Comparison of ENCODE assay signal across 10 mouse cellular contexts in the genomic region with DNA sequence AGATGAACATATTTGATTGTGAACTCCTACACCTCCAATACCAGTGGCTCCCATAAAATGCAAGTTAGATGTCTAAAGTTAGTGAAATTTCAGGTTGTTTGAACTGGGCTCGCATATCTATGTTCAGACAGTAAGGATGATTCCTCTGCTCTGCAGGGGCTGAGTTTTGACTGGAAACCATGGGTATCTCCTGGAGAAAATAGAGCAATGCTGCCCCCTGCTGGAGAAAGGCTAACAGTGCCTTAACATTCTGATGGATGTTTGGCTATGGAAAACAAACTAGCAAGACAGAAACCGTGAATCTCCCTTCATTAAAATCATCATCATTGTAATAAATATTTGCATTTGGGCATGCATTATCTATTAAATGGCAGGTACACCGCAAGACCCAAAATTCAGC.
DNase-seq lines count a peak whose midpoint lies in the region; TF ChIP-seq lines count a peak whose summit lies in the region.
"Had no signal": no experiment of that assay in that cellular context is flagged by ENCODE, and none has a peak within 500 bp of the region (broad histone marks: within the 10 kb centered on the region; RNA-seq: fewer than 3 reads in every experiment).

No protein-coding gene starts in this region.

- peak; percentile 23 for DNase-seq in adrenal gland, adult 8-10 months
- DNase-seq in embryo, embryonic 11 days, result peak; percentile 89
- DNase-seq in heart, embryonic 10.5 days (ENCODE audit: low spot score), result peak; percentile 85
- DNase-seq in layer of hippocampus, adult 18-20 months (ENCODE audit: low spot score in 2 of 2), result peak; percentile 65 to 86
- peak; percentile 63 for DNase-seq in lung, adult 2 months
- peak; percentile 22 for DNase-seq in ovary, adult 18-20 months (ENCODE audit: low spot score)
- DNase-seq in thymus, postnatal 10 days (ENCODE audit: low spot score in 2 of 2), result peak; percentile 65 to 90

- no peaks in the 10 kb centered on the region for H3K27me3 ChIP-seq in C2C12 (ENCODE audit: control insufficient read depth, insufficient read depth, insufficient read length)
- no peaks in the 10 kb centered on the region for H3K27me3 ChIP-seq in heart, embryonic 10.5 days (ENCODE audit: insufficient read depth, poor library complexity, severe bottlenecking)
- H3K27me3 ChIP-seq: embryonic facial prominence, embryonic 13.5 days; stomach, embryonic 15.5 days had no signal

- H3K4me1 ChIP-seq in heart, embryonic 10.5 days, result peaks cover 14% of the 10 kb centered on the region; the same call in 1 of the 2 replicates
- no peaks in the 10 kb centered on the region for H3K4me1 ChIP-seq in lung, adult 2 months (ENCODE audit: control insufficient read depth, insufficient read depth, low read length)
- H3K4me1 ChIP-seq: embryonic facial prominence, embryonic 13.5 days; stomach, embryonic 15.5 days had no signal

- H3K9me3 ChIP-seq in heart, embryonic 10.5 days, result no peaks in the 10 kb centered on the region
- H3K9me3 ChIP-seq: stomach, embryonic 15.5 days had no signal

- no peak overlapping the region for H3K4me3 ChIP-seq in C2C12 (ENCODE audit: insufficient read depth, poor library complexity, severe bottlenecking)
- no peak overlapping the region for H3K4me3 ChIP-seq in heart, embryonic 10.5 days
- no peak overlapping the region for H3K4me3 ChIP-seq in lung, adult 2 months (replicated peaks; ENCODE audit: extremely low read depth, low read depth, low read length)
- H3K4me3 ChIP-seq: embryonic facial prominence, embryonic 13.5 days; stomach, embryonic 15.5 days had no signal

- no peaks in the 10 kb centered on the region for H3K79me3 ChIP-seq in C2C12 (ENCODE audit: low read depth)

- H3K27ac ChIP-seq in heart, embryonic 10.5 days, result no peak overlapping the region
- H3K27ac ChIP-seq: embryonic facial prominence, embryonic 13.5 days; stomach, embryonic 15.5 days had no signal

- peak; percentile 22 for TF ChIP-seq CTCF in C2C12 (IDR thresholded peaks at IDR 0.05; ENCODE audit: control insufficient read depth, insufficient read depth, insufficient read length)
- TF ChIP-seq CTCF in lung, adult 2 months (IDR thresholded peaks at IDR 0.05; ENCODE audit: insufficient read depth, low read length), result 0 out of 2 replicates have a peak, but pooled peaks have one; percentile 20

- H3ac ChIP-seq in C2C12 (ENCODE audit: control insufficient read depth, insufficient read length, low read depth), result no peak overlapping the region

- 14% methylated on average over 3 of the region's 3 CpGs for WGBS in heart, embryonic 10.5 days
- WGBS in lung, adult 2 months, result 6% methylated on average over 3 of the region's 3 CpGs

- H3K79me2 ChIP-seq in C2C12 (ENCODE audit: control insufficient read depth, insufficient read depth), result no peaks in the 10 kb centered on the region

- H3K36me3 ChIP-seq in C2C12 (ENCODE audit: control insufficient read depth, insufficient read depth), result no peaks in the 10 kb centered on the region
- H3K36me3 ChIP-seq in heart, embryonic 10.5 days, result no peaks in the 10 kb centered on the region
- H3K36me3 ChIP-seq: embryonic facial prominence, embryonic 13.5 days; stomach, embryonic 15.5 days had no signal

- TF ChIP-seq POLR2A in lung, adult 2 months (IDR thresholded peaks at IDR 0.05; ENCODE audit: borderline replicate concordance, extremely low read depth, low read depth, low read length), result no peak

TF ChIP-seq in C2C12, 6 proteins besides CTCF, POLR2A, EP300 and RAD21:
- TF ChIP-seq MYOD1 (IDR thresholded peaks at IDR 0.05; ENCODE audit: control insufficient read depth, insufficient read length, low read depth), result no peak
- TF ChIP-seq MYOG (IDR thresholded peaks at IDR 0.05; ENCODE audit: control insufficient read depth, extremely low read depth, insufficient read length), result no peak
- no peak for TF ChIP-seq CEBPB (IDR thresholded peaks at IDR 0.05; ENCODE audit: low read depth)
- TF ChIP-seq MAX (IDR thresholded peaks at IDR 0.05), result no peak
- TF ChIP-seq USF1 (IDR thresholded peaks at IDR 0.05; ENCODE audit: low read depth), result no peak
- TF ChIP-seq FOSL1 (IDR thresholded peaks at IDR 0.05; ENCODE audit: insufficient read depth, low read length, poor library complexity, severe bottlenecking), result no peak

Comparison
In these comparisons a context has a peak if more than half of its experiments do, and no peak if none do; other contexts are left out.
1. DNase-seq: peak in every context shown above with its lines; median percentile 89 in embryo, embryonic 11 days; 85 in heart, embryonic 10.5 days; 78 in thymus, postnatal 10 days; 76 in layer of hippocampus, adult 18-20 months; 63 in lung, adult 2 months; 23 in adrenal gland, adult 8-10 months; 22 in ovary, adult 18-20 months.